Mouse (Mus musculus) layer of hippocampus, adult 2 months (tissue): ENCODE measurements around the gene Krcc1. TPM values are rescaled to one million over a fixed set of nuclear protein-coding genes. Genes with fewer than 3 reads are reported as not detected.
"Not testable (repeated sequence)": the region's sequence is repeated elsewhere in the genome, so short reads cannot be mapped to it uniquely, and the experiment has no call there.

ENCODE experiments used
- DNase-seq, 2 experiments: peaks; one replicate each; pipeline ENCODE4 v3.0.0; 2022; ENCODE audit warnings: low spot score in 2 of 2
- H3K27ac ChIP-seq: fragments of 200-600 bp; 2 replicates; pipeline ENCODE4 v1.8.1; 2022
- H3K4me3 ChIP-seq: fragments of 200-600 bp; 2 replicates; pipeline ENCODE4 v1.8.1; 2022; ENCODE audit warnings: mild to moderate bottlenecking
- CTCF ChIP-seq: fragments of 200-600 bp; conservative IDR thresholded peaks from 2 replicates; pipeline ENCODE4 v1.8.1; 2022; ENCODE audit warnings: antibody characterized with exemption, mild to moderate bottlenecking, moderate library complexity
- microRNA-seq, 2 experiments: library from miRNA; unstranded; fragments of <30 nt; microRNA quantifications; one replicate each; pipeline ENCODE4 v1.2.0; 2021
- total RNA-seq, 2 experiments: library from RNA; stranded (reverse); gene quantifications; 2 replicates each; pipeline ENCODE4 v1.2.3; 2021

The Krcc1 gene
- total RNA-seq, 2 experiments from 2014 or later: 15.6 to 17.4 TPM

GRCm38 (mm10) chr6:71324816-71325215 is 53.3 kb downstream of the Krcc1 start:
- DNase-seq: no peak
- TF ChIP-seq CTCF: no peak
- Histone ChIP-seq H3K27ac (no peak overlapping the region), H3K4me3 (no peak overlapping the region)

- no peak for TF ChIP-seq CTCF
- H3K4me3 ChIP-seq: no peak overlapping the region
- no peak for DNase-seq
- no peak overlapping the region for H3K27ac ChIP-seq
Measured at GRCm38 (mm10) chr6:71329881-71330280, 58.4 kb downstream of the Krcc1 start.

GRCm38 (mm10) chr6:71330486-71330885 is 59.0 kb downstream of the Krcc1 start:
- DNase-seq: no peak
- no peak overlapping the region for H3K27ac ChIP-seq
- no peak for TF ChIP-seq CTCF
- H3K4me3 ChIP-seq: no peak overlapping the region

- H3K4me3 ChIP-seq, H3K27ac ChIP-seq, DNase-seq: not testable (repeated sequence)
Measured at GRCm38 (mm10) chr6:71331491-71331890, 60.0 kb downstream of the Krcc1 start.

- Histone ChIP-seq H3K27ac (no peak overlapping the region), H3K4me3 (no peak overlapping the region)
- DNase-seq: no peak
- TF ChIP-seq CTCF: no peak
Measured at GRCm38 (mm10) chr6:71332236-71332965, 60.9 kb downstream of the Krcc1 start.

- TF ChIP-seq CTCF: no peak
- no peak for DNase-seq
Measured at GRCm38 (mm10) chr6:71333031-71333430, 61.6 kb downstream of the Krcc1 start.

GRCm38 (mm10) chr6:71333578-71334273 is 62.2 kb downstream of the Krcc1 start:
- DNase-seq: no peak
- H3K27ac ChIP-seq: no peak overlapping the region
- no peak overlapping the region for H3K4me3 ChIP-seq
- TF ChIP-seq CTCF: no peak

More at GRCm38 (mm10) chr6:71333031-71333430, 61.6 kb downstream of the Krcc1 start:
- Histone ChIP-seq H3K4me3 (no peak overlapping the region), H3K27ac (no peak overlapping the region)

Small RNAs within 50 kb of the gene (microRNA-seq; reads per million reads assigned to microRNA genes)
- gene Mir8112: 52.1 to 56.5 reads per million in 2 experiments

Other genes starting within 250 kb of the Krcc1 start
- 1 to 10 TPM; 3.9 to 4.1 TPM for gene Thnsl2, start 127.2 kb upstream of the Krcc1 start, total RNA-seq
- gene Fabp1, start 71.8 kb upstream of the Krcc1 start, total RNA-seq: not detected
- gene Smyd1, start 50.6 kb downstream of the Krcc1 start, total RNA-seq: 1 to 10 TPM in 1 of 2 experiments, under 1 TPM in 1; 0.59 to 1.3 TPM
- not detected for gene Cd8b1, start 51.1 kb downstream of the Krcc1 start, total RNA-seq
- not detected for gene Cd8a, start 101.8 kb downstream of the Krcc1 start, total RNA-seq
- 10 to 100 TPM; 91.3 to 91.6 TPM for gene Rmnd5a, start 169.0 kb downstream of the Krcc1 start, total RNA-seq
- gene Rnf103, start 222.2 kb downstream of the Krcc1 start, total RNA-seq: 10 to 100 TPM; 45.8 to 46.5 TPM